23 mouse cellular contexts compared by ENCODE assay signal in the genomic region with DNA sequence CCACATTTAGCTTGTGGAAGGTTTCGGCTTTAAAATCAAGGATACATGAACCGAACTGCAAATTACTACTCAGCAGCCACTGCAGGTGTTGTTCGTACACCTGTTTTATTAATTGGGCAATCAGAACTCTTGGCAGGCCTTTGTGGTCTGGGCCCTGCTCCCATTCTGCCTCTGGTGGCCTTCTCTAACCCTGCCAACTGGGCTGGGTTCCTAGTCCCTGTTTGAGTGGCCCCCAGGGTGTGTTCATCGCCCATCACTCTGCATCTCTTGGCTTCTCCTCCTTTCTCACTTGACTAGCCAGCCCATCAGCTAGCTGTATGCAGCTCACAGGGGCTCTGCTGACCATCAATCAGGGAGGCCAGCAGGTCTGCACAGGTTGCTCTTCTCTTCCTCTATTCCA. TPM values are rescaled to one million over a fixed set of nuclear protein-coding genes. Genes with fewer than 3 reads are reported as not detected.
DNase-seq lines count a peak whose midpoint lies in the region; ATAC-seq and TF ChIP-seq lines count a peak whose summit lies in the region.
"Had no signal": no experiment of that assay in that cellular context is flagged by ENCODE, and none has a peak within 500 bp of the region (broad histone marks: within the 10 kb centered on the region; RNA-seq: fewer than 3 reads in every experiment).

No protein-coding gene starts in this region.

- TF ChIP-seq CTCF in intestine, postnatal 0 days (IDR thresholded peaks at IDR 0.05; ENCODE audit: low read depth) = no peak

- peak overlapping the region; percentile 9; the same call in 1 of the 2 replicates for H3K27ac ChIP-seq in intestine, embryonic 15.5 days
- no peak overlapping the region for H3K27ac ChIP-seq in intestine, postnatal 0 days (ENCODE audit: low read depth, low read length)
- H3K27ac ChIP-seq: embryonic facial prominence, embryonic 12.5 days; hindbrain, embryonic 12.5 days; left cerebral cortex, adult 2 months; midbrain, embryonic 12.5 days; neural tube, embryonic 15.5 days had no signal

- H3K36me3 ChIP-seq in intestine, embryonic 15.5 days = peaks cover 4% of the 10 kb centered on the region; the same call in 1 of the 2 replicates
- peaks cover 21% of the 10 kb centered on the region for H3K36me3 ChIP-seq in intestine, postnatal 0 days (ENCODE audit: control insufficient read depth, insufficient read depth)
- H3K36me3 ChIP-seq: neural tube, embryonic 15.5 days had no signal

- peaks cover 33% of the 10 kb centered on the region for H3K4me1 ChIP-seq in intestine, embryonic 15.5 days (replicated peaks)
- peaks cover 12% of the 10 kb centered on the region; the same call in 1 of the 2 replicates for H3K4me1 ChIP-seq in intestine, postnatal 0 days (replicated peaks; ENCODE audit: control insufficient read depth, insufficient read depth, low read length)

- H3K9me3 ChIP-seq in intestine, embryonic 15.5 days = no peaks in the 10 kb centered on the region
- H3K9me3 ChIP-seq in intestine, postnatal 0 days (ENCODE audit: control insufficient read depth) = no peaks in the 10 kb centered on the region
- H3K9me3 ChIP-seq: embryonic facial prominence, embryonic 12.5 days; G1E; heart, embryonic 15.5 days; hindbrain, embryonic 12.5 days; midbrain, embryonic 12.5 days; neural tube, embryonic 15.5 days had no signal

- intact Hi-C loops in gastrocnemius, postnatal 36 days (cut with DNase I) = no loop called here

- no peaks in the 10 kb centered on the region for H3K27me3 ChIP-seq in intestine, embryonic 15.5 days (replicated peaks)
- no peaks in the 10 kb centered on the region for H3K27me3 ChIP-seq in intestine, postnatal 0 days (replicated peaks; ENCODE audit: control insufficient read depth, insufficient read depth, low read length)
- H3K27me3 ChIP-seq: embryonic facial prominence, embryonic 12.5 days; heart, embryonic 15.5 days; hindbrain, embryonic 12.5 days; midbrain, embryonic 12.5 days; neural tube, embryonic 15.5 days had no signal

- no peak overlapping the region for H3K4me2 ChIP-seq in intestine, embryonic 15.5 days (replicated peaks)
- no peak overlapping the region for H3K4me2 ChIP-seq in intestine, postnatal 0 days (replicated peaks; ENCODE audit: low read depth)
- H3K4me2 ChIP-seq: embryonic facial prominence, embryonic 12.5 days; heart, embryonic 15.5 days; hindbrain, embryonic 12.5 days; midbrain, embryonic 12.5 days; neural tube, embryonic 15.5 days had no signal

- 87% methylated on average over 4 of the region's 4 CpGs for WGBS in intestine, embryonic 15.5 days
- 84% methylated on average over 4 of the region's 4 CpGs for WGBS in intestine, postnatal 0 days

- no peak for ATAC-seq in intestine, embryonic 15.5 days
- ATAC-seq in intestine, postnatal 0 days = no peak
- ATAC-seq: CD4-positive, CD25-positive, alpha-beta regulatory T cell, adult 4 months had no signal

- peak; percentile 56 for DNase-seq in adrenal gland, postnatal 10 days
- DNase-seq in adrenal gland, postnatal 4 days (ENCODE audit: low spot score in 2 of 2) = no peak
- DNase-seq in gastrocnemius, postnatal 25 days = peak; percentile 36
- no peak for DNase-seq in gastrocnemius, postnatal 36 days
- peak; percentile 58 for DNase-seq in gonadal fat pad, adult 2 months (ENCODE audit: low read depth)
- no peak for DNase-seq in kidney, postnatal 4 days
- DNase-seq: cerebellum, adult 11-12 months; kidney, adult 11 months; kidney, postnatal 10 days; lung, postnatal 4 days; right cerebral cortex, postnatal 25 days; thymus, postnatal 14 days had no signal

- no peak overlapping the region for H3K9ac ChIP-seq in intestine, embryonic 15.5 days
- no peak overlapping the region for H3K9ac ChIP-seq in intestine, postnatal 0 days (ENCODE audit: low read depth, low read length)
- H3K9ac ChIP-seq: embryonic facial prominence, embryonic 12.5 days; heart, embryonic 15.5 days; hindbrain, embryonic 12.5 days; midbrain, embryonic 12.5 days; neural tube, embryonic 15.5 days had no signal

- H3K4me3 ChIP-seq in intestine, embryonic 15.5 days (replicated peaks) = no peak overlapping the region
- H3K4me3 ChIP-seq in intestine, postnatal 0 days (ENCODE audit: low read depth, low read length) = no peak overlapping the region
- H3K4me3 ChIP-seq: embryonic facial prominence, embryonic 12.5 days; heart, embryonic 15.5 days; hindbrain, embryonic 12.5 days; left cerebral cortex, adult 2 months; midbrain, embryonic 12.5 days; myocyte; neural tube, embryonic 15.5 days had no signal

RNA-seq across cellular contexts. Expression of a gene that starts 8.8 kb away (rescaled TPM):
- total RNA-seq in adrenal gland, postnatal 10 days (2021) = 1 to 10 TPM; 7.1 to 7.6 TPM
- 10 to 100 TPM; 10.6 to 11.3 TPM for total RNA-seq in adrenal gland, postnatal 4 days (2021)
- total RNA-seq in gastrocnemius, postnatal 25 days (2021) = 1 to 10 TPM; 1.2 to 2.3 TPM
- total RNA-seq in gastrocnemius, postnatal 36 days (2021) = 1 to 10 TPM; 1.1 to 1.7 TPM
- 43.7 and 45.4 TPM in 2 replicates for polyA plus RNA-seq in intestine, embryonic 15.5 days (2015; fragmentation: Nextera tagmentation; extraction: Ambion mirVana)
- polyA plus RNA-seq in intestine, postnatal 0 days (2015; fragmentation: Nextera tagmentation; extraction: Ambion mirVana) = 15.0 and 15.4 TPM in 2 replicates
- 7.6 and 10.5 TPM in 2 replicates for polyA plus RNA-seq in gonadal fat pad, adult 2 months (2012; rRNA removed)

RNA-seq across cellular contexts. Expression of a gene that starts 17.9 kb away (rescaled TPM):
- 10 to 100 TPM; 11.5 to 16.7 TPM for total RNA-seq in adrenal gland, postnatal 10 days (2021)
- 10 to 100 TPM; 21.8 to 24.3 TPM for total RNA-seq in adrenal gland, postnatal 4 days (2021)
- 1 to 10 TPM; 7.9 to 8.0 TPM for total RNA-seq in gastrocnemius, postnatal 25 days (2021)
- total RNA-seq in gastrocnemius, postnatal 36 days (2021) = 1 to 10 TPM; 7.0 to 9.5 TPM
- polyA plus RNA-seq in intestine, embryonic 15.5 days (2015; fragmentation: Nextera tagmentation; extraction: Ambion mirVana) = 13.3 and 13.6 TPM in 2 replicates
- 7.0 and 7.5 TPM in 2 replicates for polyA plus RNA-seq in intestine, postnatal 0 days (2015; fragmentation: Nextera tagmentation; extraction: Ambion mirVana)
- polyA plus RNA-seq in gonadal fat pad, adult 2 months (2012; rRNA removed) = 12.6 and 17.5 TPM in 2 replicates

Comparison
In these comparisons a context has a peak if more than half of its experiments do, and no peak if none do; other contexts are left out.
1. DNase-seq: peak in adrenal gland, postnatal 10 days (single experiment), gastrocnemius, postnatal 25 days (single experiment) and gonadal fat pad, adult 2 months (single experiment); none in adrenal gland, postnatal 4 days (0 of 2), gastrocnemius, postnatal 36 days (0 of 2) and kidney, postnatal 4 days (0 of 2).